Mouse (Mus musculus) ES-Bruce4 (cell line): ENCODE results near the gene Lmf2.

ENCODE experiments used
- CTCF ChIP-seq: IDR thresholded peaks from one replicate; pipeline ENCODE4 v1.8.1; 2011; ENCODE audit warnings: low read depth, low read length
- EP300 ChIP-seq: IDR thresholded peaks from 2 replicates; pipeline ENCODE4 v1.6.1; 2011; ENCODE audit warnings: low read depth, low read length; ENCODE audit not compliant: insufficient read depth
- POLR2A ChIP-seq: IDR thresholded peaks from one replicate; pipeline ENCODE4 v1.8.1; 2011; ENCODE audit warnings: low read length; ENCODE audit not compliant: insufficient read depth

GRCm38 (mm10) chr15:89336422-89336821 lies 19.0 kb downstream of the Lmf2 start:
- TF ChIP-seq CTCF = no peak
- no peak for TF ChIP-seq EP300
- no peak for TF ChIP-seq POLR2A
